Mouse (Mus musculus) CH12.LX (cell line): ENCODE results near the gene Map4k3. TPM values are rescaled to one million over a fixed set of nuclear protein-coding genes. Genes with fewer than 3 reads are reported as not detected.

Experiments
- DNase-seq: peaks from one replicate; pipeline ENCODE4 v3.0.0-alpha.2; 2013; ENCODE audit errors: extremely low read depth
- H3K27ac ChIP-seq: 2 replicates; pipeline ENCODE4 v1.5.1; 2012; ENCODE audit warnings: low read depth, mild to moderate bottlenecking, control low read depth, moderate library complexity; ENCODE audit not compliant: insufficient read depth
- H3K27me3 ChIP-seq: replicated peaks from 2 replicates; pipeline ENCODE3; 2012; ENCODE audit warnings: inconsistent platforms
- H3K36me3 ChIP-seq, 2 experiments: replicated peaks in 1 of 2; 2 replicates each; pipeline versions ENCODE3 to v1.6.1; 2012; ENCODE audit warnings: inconsistent platforms in 1 of 2, low read length in 1 of 2, mild to moderate bottlenecking in 1 of 2, mixed read lengths in 1 of 2, moderate library complexity in 1 of 2; ENCODE audit not compliant: control insufficient read depth in 1 of 2, insufficient read depth in 1 of 2
- H3K4me1 ChIP-seq, 2 experiments: 2 replicates each; pipeline ENCODE4 v1.6.1; 2012; ENCODE audit warnings: inconsistent platforms in 1 of 2, moderate library complexity in 1 of 2; ENCODE audit not compliant: insufficient read depth in 2 of 2, control insufficient read depth in 1 of 2
- H3K4me2 ChIP-seq: 2 replicates; pipeline ENCODE4 v1.6.1; 2012; ENCODE audit warnings: low read depth, mild to moderate bottlenecking, control low read depth; ENCODE audit not compliant: poor library complexity, insufficient read depth, severe bottlenecking
- H3K4me3 ChIP-seq, 3 experiments: fragments of 150-350 bp in 1 of 3; sonication (generic) in 1 of 3; replicated peaks in 1 of 3; 2 replicates each; pipeline versions ENCODE3 to v1.5.1; 2011 to 2012; ENCODE audit warnings: low read depth in 2 of 3, low read length in 2 of 3, mild to moderate bottlenecking in 2 of 3, moderate library complexity in 2 of 3, control low read depth in 1 of 3, improper control_type of control experiment in 1 of 3, inconsistent platforms in 1 of 3, mixed read lengths in 1 of 3; ENCODE audit not compliant: poor library complexity in 1 of 3
- H3K79me2 ChIP-seq: replicated peaks from 2 replicates; pipeline ENCODE4 v1.6.1; 2012; ENCODE audit warnings: mild to moderate bottlenecking, moderate library complexity; ENCODE audit not compliant: control insufficient read depth, poor library complexity, insufficient read depth, severe bottlenecking; ENCODE audit errors: extremely low read depth
- H3K9ac ChIP-seq: 2 replicates; pipeline ENCODE4 v1.6.1; 2012; ENCODE audit warnings: low read depth, mild to moderate bottlenecking, control low read depth, moderate library complexity; ENCODE audit not compliant: insufficient read depth
- H3K9me3 ChIP-seq: replicated peaks from 2 replicates; pipeline ENCODE3; 2012; ENCODE audit warnings: low read length, inconsistent platforms, mixed read lengths
- BHLHE40 ChIP-seq: IDR thresholded peaks from 2 replicates; pipeline ENCODE4 v1.6.1; 2011; ENCODE audit warnings: mild to moderate bottlenecking, low read depth, low read length, improper control_type of control experiment
- CTCF ChIP-seq, 2 experiments: IDR thresholded peaks in 1 of 2; conservative IDR thresholded peaks in 1 of 2; 2 replicates each; pipeline ENCODE4 v1.5.1; 2011 to 2012; ENCODE audit warnings: low read depth in 2 of 2, low read length in 2 of 2, improper control_type of control experiment in 1 of 2, inconsistent platforms in 1 of 2, mild to moderate bottlenecking in 1 of 2, moderate library complexity in 1 of 2
- MEF2A ChIP-seq: IDR thresholded peaks from 2 replicates; pipeline ENCODE4 v1.6.1; 2014; ENCODE audit warnings: low read depth, mild to moderate bottlenecking, inconsistent platforms, low read length, improper control_type of control experiment, borderline replicate concordance
- PAX5 ChIP-seq: IDR thresholded peaks from 2 replicates; pipeline ENCODE4 v1.6.1; 2012; ENCODE audit warnings: low read length, inconsistent platforms, mixed read lengths
- RAD21 ChIP-seq: IDR thresholded peaks from 2 replicates; pipeline ENCODE4 v1.6.1; 2011; ENCODE audit warnings: low read depth, mild to moderate bottlenecking, low read length, improper control_type of control experiment, moderate library complexity
- SMC3 ChIP-seq: IDR thresholded peaks from 2 replicates; pipeline ENCODE4 v1.6.1; 2011; ENCODE audit warnings: low read depth, low read length, improper control_type of control experiment
- ZC3H11A ChIP-seq: IDR thresholded peaks from 2 replicates; pipeline ENCODE4 v1.6.1; 2012; ENCODE audit warnings: low read depth, mild to moderate bottlenecking, inconsistent platforms, low read length, improper control_type of control experiment
- dilution Hi-C: fragments of 300-500 bp; cut with MboI; formaldehyde crosslinking; loops from 2 replicates; pipeline ENCODE4 v1.14.3; 2020; ENCODE audit warnings: low sequenced_read_pairs; ENCODE audit not compliant: extremely low pct_unique_long_range_greater_than_20kb, extremely low pct_ligation_motif_present
- in situ Hi-C: fragments of 300-500 bp; cut with MboI; formaldehyde crosslinking; loops from 3 replicates; pipeline ENCODE4 v1.14.3; 2019; ENCODE audit warnings: low sequenced_read_pairs, low pct_ligation_motif_present, low pct_unique_long_range_greater_than_20kb, mixed read lengths
- polyA plus RNA-seq: library from polyadenylated mRNA; unstranded; fragments of >175 nt; gene quantifications from 2 replicates; pipeline ENCODE4 v1.2.1, GENCODE M21; 2012; ENCODE audit warnings: low read depth; ENCODE audit not compliant: insufficient read length
- total RNA-seq, 2 experiments: library from RNA; depleted of rRNA; stranded (reverse); fragments of 300-350 nt in 1 of 2; fragments of >200 nt in 1 of 2; gene quantifications; 2 replicates each; pipeline ENCODE4 v1.2.3; 2012 to 2014

Gene Map4k3
- total and polyA plus RNA-seq, 3 experiments: 2.7 to 4.3 (median 3.2) TPM

GRCm38 (mm10) chr17:80603079-80603625 lies 125.1 kb downstream of the Map4k3 start:
- in situ Hi-C loops: no loop called here
- Histone ChIP-seq H3K9me3 (peaks cover 5% of the 10 kb centered on the region), H3K36me3 (peaks cover 12 to 56% of the 10 kb centered on the region in 2 experiments), H3K4me2 (no peak overlapping the region), H3K9ac (no peak overlapping the region), H3K27ac (no peak overlapping the region), H3K4me1 (peaks cover 2 to 7% of the 10 kb centered on the region in 2 experiments; a peak in 2 of 4 replicates), H3K4me3 (no peak overlapping the region), H3K79me2 (no peaks in the 10 kb centered on the region), H3K27me3 (no peaks in the 10 kb centered on the region)
- TF ChIP-seq ZC3H11A: no peak
- dilution Hi-C loops: no loop called here
- DNase-seq: no peak

DNA sequence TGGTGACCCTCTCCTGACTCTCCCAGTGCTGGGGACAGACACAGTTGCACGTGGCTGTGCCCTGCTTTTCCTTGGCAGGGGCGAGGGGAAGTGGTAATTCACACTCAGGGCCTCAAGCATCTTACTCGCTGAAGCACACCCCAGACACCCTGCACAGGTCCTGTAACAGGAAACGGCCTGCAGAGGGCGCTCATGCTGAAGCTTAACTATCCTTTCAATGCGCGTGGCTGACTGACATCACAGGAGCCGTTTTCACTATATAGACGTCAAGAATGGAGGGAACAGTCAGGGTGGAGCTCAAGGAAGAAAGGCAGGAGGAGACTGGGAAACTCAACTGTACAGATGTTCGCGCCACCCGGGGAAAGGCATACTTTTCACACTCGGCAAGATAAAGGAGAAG lies 126.9 kb downstream of the Map4k3 start:
- H3K4me3 ChIP-seq: no peak overlapping the region
- H3K27me3 ChIP-seq: no peaks in the 10 kb centered on the region
- DNase-seq: peak; percentile 49
- no peak overlapping the region for H3K9ac ChIP-seq
- peaks cover 5% of the 10 kb centered on the region for H3K9me3 ChIP-seq
- peaks cover 12 to 62% of the 10 kb centered on the region in 2 experiments for H3K36me3 ChIP-seq
- H3K4me2 ChIP-seq: no peak overlapping the region
- H3K27ac ChIP-seq: no peak overlapping the region
- dilution Hi-C loops (no loop called here), in situ Hi-C loops (no loop called here)
- H3K4me1 ChIP-seq: peaks cover 2 to 7% of the 10 kb centered on the region in 2 experiments; a peak in 2 of 4 replicates
- TF ChIP-seq RAD21: peak; percentile 30
- TF ChIP-seq CTCF (conservative IDR thresholded peaks at IDR 0.05 in 1 of 2, IDR thresholded peaks at IDR 0.05 in 1 of 2; ENCODE audit: low read depth in 2 of 2, low read length in 2 of 2): peak; percentile 31 to 57; a peak in 3 of 4 replicates
- TF ChIP-seq MEF2A: no peak
- peak; percentile 22; the same call in 1 of the 2 replicates for TF ChIP-seq SMC3
- H3K79me2 ChIP-seq: no peaks in the 10 kb centered on the region

DNA sequence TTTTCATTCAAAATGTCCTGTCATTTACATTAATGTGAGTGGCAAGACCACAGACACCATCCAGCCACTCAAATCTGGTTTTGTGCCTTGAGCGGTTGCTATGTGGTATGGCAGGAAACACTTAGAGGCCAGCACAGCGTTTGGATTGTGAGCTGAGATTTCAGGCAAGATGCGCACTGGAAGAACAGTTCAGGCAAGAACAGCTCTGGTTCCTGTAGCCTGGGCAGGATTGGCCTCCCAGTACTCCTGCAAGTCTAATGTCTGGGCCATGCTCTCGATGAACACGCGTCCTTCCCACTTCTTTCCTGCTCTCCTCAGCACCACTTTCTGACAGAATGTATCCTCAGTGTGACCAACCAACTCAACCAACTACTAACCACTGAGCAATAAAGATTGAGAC lies 145.2 kb downstream of the Map4k3 start:
- Histone ChIP-seq H3K27ac (no peak overlapping the region), H3K4me3 (no peak overlapping the region), H3K27me3 (no peaks in the 10 kb centered on the region), H3K9me3 (no peaks in the 10 kb centered on the region), H3K4me1 (peaks cover 0 to 19% of the 10 kb centered on the region in 2 experiments; a peak in 3 of 4 replicates), H3K79me2 (no peaks in the 10 kb centered on the region), H3K4me2 (no peak overlapping the region), H3K9ac (no peak overlapping the region), H3K36me3 (peaks cover 0 to 13% of the 10 kb centered on the region in 2 experiments)
- no peak for TF ChIP-seq MEF2A
- TF ChIP-seq CTCF (conservative IDR thresholded peaks at IDR 0.05 in 1 of 2, IDR thresholded peaks at IDR 0.05 in 1 of 2; ENCODE audit: low read depth in 2 of 2, low read length in 2 of 2): no peak
- no peak for TF ChIP-seq BHLHE40
- TF ChIP-seq PAX5: no peak
- dilution Hi-C loops: no loop called here
- in situ Hi-C loops: no loop called here
- DNase-seq: no peak
